Mouse (Mus musculus) heart, embryonic 15.5 days (tissue): ENCODE data around the gene Mxd3. TPM values are rescaled to one million over a fixed set of nuclear protein-coding genes. Genes with fewer than 3 reads are reported as not detected.
A peak's percentile ranks its signal among the peaks of the same experiment; 100 is the strongest.

Experiments
- ATAC-seq: fragments of 200-750 bp; cut with Nextera tagmentation; replicated peaks from 2 replicates; pipeline ENCODE4 v1.8.0; 2017; ENCODE audit warnings: low read depth, moderate TSS enrichment; ENCODE audit not compliant: insufficient number of reproducible peaks, insufficient read depth, low FRiP score
- H3K27ac ChIP-seq: fragments of 300-500 bp; sonication (generic); 2 replicates; pipeline ENCODE4 v1.5.1; 2015; ENCODE audit warnings: mild to moderate bottlenecking, inconsistent platforms
- H3K27me3 ChIP-seq: fragments of 300-500 bp; sonication (generic); 2 replicates; pipeline ENCODE4 v1.6.1; 2015; ENCODE audit warnings: inconsistent platforms
- H3K36me3 ChIP-seq: fragments of 300-500 bp; sonication (generic); 2 replicates; pipeline ENCODE4 v1.6.1; 2015; ENCODE audit warnings: mild to moderate bottlenecking, inconsistent platforms
- H3K4me1 ChIP-seq: fragments of 300-500 bp; sonication (generic); replicated peaks from 2 replicates; pipeline ENCODE4 v1.6.1; 2015; ENCODE audit warnings: inconsistent platforms
- H3K4me2 ChIP-seq: fragments of 300-500 bp; sonication (generic); 2 replicates; pipeline ENCODE4 v1.6.1; 2015; ENCODE audit warnings: inconsistent platforms, mild to moderate bottlenecking, moderate library complexity
- H3K4me3 ChIP-seq: fragments of 300-500 bp; sonication (generic); 2 replicates; pipeline ENCODE4 v1.5.1; 2015; ENCODE audit warnings: mild to moderate bottlenecking, inconsistent platforms
- H3K9ac ChIP-seq: fragments of 300-500 bp; sonication (generic); 2 replicates; pipeline ENCODE4 v1.6.1; 2015; ENCODE audit warnings: mild to moderate bottlenecking, inconsistent platforms
- H3K9me3 ChIP-seq: fragments of 300-500 bp; sonication (generic); replicated peaks from 2 replicates; pipeline ENCODE4 v1.6.1; 2016; ENCODE audit warnings: inconsistent platforms
- WGBS: fragments of 180-500 bp; shearing (Covaris S2); methylation state at CpG from one replicate; pipeline ENCODE4 v1.1.7; 2015; ENCODE audit warnings: mixed read lengths; 5-methylcytosine and 5-hydroxymethylcytosine counted together
- polyA plus RNA-seq: library from polyadenylated mRNA; unstranded; fragments of >200 nt; fragmentation: Nextera tagmentation; extraction: Ambion mirVana; gene quantifications from 2 replicates; pipeline ENCODE4 v1.2.1, GENCODE M21; 2015

Gene Mxd3
- polyA plus RNA-seq: 21.8 and 28.7 TPM in 2 replicates

DNA sequence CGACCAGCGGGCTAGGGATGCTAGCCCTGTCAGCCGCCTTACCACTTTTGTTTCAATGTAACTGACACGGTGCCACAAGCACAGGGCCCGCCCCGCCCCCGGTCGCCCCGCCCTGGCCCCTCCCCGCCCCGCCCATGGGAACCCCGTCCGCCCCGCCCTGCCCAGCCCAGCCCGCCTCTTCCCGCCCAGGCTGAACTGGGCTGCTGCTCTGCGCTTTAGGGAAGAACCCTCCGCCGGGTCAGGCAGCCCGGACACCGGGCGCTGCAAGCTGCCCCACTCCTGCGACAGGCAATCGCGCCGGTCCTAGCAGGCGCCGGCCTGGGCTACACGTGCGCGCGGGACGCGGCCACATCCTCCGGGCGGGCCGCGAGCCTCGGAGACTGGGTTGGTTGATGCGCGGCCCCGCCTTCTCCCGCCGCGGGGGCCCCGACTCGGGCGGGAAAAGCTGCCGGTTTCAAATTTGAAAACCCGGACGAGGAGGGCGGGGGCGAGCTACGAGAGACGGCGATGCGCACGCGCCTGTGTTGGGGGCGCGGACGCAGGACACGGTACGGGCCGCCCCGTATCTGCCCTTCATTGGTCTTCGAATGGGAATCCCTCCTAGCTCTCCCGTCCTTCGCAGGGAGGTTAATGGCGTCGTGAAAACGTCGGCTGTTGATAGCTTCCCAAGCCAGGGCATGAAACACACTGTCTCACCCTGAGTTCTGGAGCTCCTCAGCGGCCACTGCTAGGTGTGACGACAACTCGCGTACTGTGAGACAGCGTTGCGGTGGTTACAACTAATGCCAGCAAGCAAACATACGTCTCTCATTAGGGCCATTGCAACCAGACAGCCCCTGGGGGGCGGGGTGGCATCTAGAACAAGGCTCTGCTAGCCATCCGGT, at the start of gene Mxd3:
Gene Mxd3 (minus strand): TSS at position 141 of the 884 bp plus-strand sequence.
- H3K9ac ChIP-seq: peak within 1 kb of the TSS; percentile 70
- ATAC-seq: peak; percentile 88
- peaks cover 35% of the 10 kb centered on the region for H3K4me1 ChIP-seq
- H3K27me3 ChIP-seq: no peaks in the 10 kb centered on the region
- H3K4me3 ChIP-seq: peak within 1 kb of the TSS; percentile 81
- H3K9me3 ChIP-seq: no peaks in the 10 kb centered on the region
- H3K27ac ChIP-seq: peak within 1 kb of the TSS; percentile 92
- peaks cover 13% of the 10 kb centered on the region for H3K36me3 ChIP-seq
- WGBS: under 1% methylated on average over 82 of the region's 82 CpGs
- peak within 1 kb of the TSS; percentile 97 for H3K4me2 ChIP-seq

DNA sequence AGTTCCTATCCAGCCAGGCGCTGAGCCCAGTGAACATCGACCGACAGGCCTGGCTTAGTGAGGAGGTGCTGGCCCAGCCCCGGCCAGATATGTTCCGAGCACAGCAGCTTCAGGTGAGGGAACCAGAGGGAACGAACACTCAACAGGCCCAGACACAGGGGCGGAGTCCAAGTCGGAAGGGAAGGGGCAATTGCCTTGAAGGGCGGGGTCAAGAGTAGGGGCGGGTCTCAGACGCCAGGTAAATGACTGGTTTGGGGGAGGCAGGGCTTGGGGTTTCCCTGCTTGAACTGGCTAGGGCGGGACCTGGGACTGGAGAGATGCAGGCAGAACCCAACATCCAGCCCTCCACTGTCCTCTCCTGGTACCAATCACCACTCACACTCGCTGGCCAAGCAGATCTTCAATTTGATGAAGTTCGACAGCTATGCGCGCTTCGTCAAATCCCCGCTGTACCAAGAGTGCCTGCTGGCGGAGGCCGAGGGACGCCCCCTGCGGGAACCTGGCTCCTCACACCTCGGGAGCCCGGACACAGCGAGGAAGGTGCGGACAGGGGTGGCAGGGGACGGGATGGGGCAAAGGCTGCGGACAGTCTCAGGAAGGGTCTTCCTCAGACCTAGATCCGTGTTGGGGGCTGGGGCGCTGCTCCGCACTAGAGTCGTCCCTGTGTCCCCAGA, 49.4 kb upstream of the Mxd3 start:
- Histone ChIP-seq H3K27me3 (peaks cover 78% of the 10 kb centered on the region), H3K9ac (no peak overlapping the region)

DNA sequence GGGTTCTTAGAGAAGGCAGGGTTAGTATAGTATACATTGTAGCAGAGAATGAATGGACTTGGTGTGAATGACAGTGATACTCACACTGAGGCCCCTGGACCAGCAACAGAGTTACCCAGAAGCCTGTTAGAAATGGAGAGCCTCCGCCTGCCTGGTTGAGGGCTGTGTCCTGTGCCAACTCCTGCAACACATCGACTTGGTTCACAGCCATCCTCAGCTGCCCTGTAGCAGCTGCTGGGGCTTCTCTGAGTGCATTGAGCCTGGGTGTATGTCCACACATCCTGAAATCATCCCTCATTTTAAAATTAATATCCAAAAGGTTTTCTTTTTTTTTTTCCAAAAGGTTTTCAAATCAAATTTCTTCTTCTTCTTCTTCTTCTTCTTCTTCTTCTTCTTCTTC, 46.3 kb upstream of the Mxd3 start:
- 60% methylated on average over 2 of the region's 2 CpGs for WGBS
- H3K27me3 ChIP-seq: peaks cover 86% of the 10 kb centered on the region

More for the DNA sequence above, 49.4 kb upstream of the Mxd3 start:
- no peak for ATAC-seq
- H3K9me3 ChIP-seq: no peaks in the 10 kb centered on the region
- H3K36me3 ChIP-seq: no peaks in the 10 kb centered on the region
- peaks cover 4% of the 10 kb centered on the region; the same call in 1 of the 2 replicates for H3K4me1 ChIP-seq
- no peak overlapping the region for H3K27ac ChIP-seq
- 0 out of 2 replicates have a peak overlapping the region, but pooled peaks have one; percentile 18 for H3K4me2 ChIP-seq
- no peak overlapping the region; the same call in 1 of the 2 replicates for H3K4me3 ChIP-seq
- WGBS: 11% methylated on average over 32 of the region's 32 CpGs

DNA sequence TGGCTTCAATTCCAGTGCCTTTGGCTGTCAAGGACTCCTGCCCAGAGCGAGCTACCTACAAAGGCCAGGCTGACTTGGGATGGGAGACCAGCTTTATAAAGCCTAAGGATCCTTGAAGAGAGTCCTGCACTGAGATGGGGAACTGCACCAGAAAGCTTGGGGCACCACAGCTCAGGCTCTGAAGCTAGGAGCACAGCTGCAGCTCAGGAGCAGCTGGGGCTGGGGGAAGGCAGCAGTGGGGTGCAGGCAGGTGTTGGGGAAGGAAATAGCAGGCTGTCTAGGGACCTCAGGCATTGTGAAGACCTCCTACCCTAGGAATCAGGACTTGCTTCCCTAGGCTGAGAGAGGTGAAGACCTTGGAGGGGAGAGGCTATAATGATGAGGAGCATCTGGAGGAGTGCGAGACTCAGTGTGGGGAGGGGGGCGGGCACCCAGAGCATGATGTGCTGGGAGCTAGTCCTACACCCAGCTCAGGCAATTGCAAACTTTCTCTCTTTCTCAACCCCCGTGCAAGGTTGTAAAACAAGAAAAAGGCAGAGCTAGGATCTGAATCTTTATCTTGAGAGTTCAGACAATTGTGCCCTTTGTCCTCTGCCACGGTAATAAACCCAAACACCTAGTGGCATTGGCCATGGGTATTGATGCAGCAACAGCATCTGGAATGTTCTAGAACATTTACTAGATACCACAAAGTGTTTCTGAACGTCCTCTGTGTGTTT, 44.7 kb upstream of the Mxd3 start:
- WGBS: 55% methylated on average over 6 of the region's 6 CpGs
- Histone ChIP-seq H3K36me3 (no peaks in the 10 kb centered on the region), H3K27ac (no peak overlapping the region), H3K9ac (no peak overlapping the region), H3K27me3 (peaks cover 80% of the 10 kb centered on the region), H3K4me1 (peaks cover 9% of the 10 kb centered on the region), H3K4me2 (no peak overlapping the region), H3K9me3 (no peaks in the 10 kb centered on the region), H3K4me3 (no peak overlapping the region)
- ATAC-seq: no peak

More for the DNA sequence above, 46.3 kb upstream of the Mxd3 start:
- Histone ChIP-seq H3K4me1 (peaks cover 4% of the 10 kb centered on the region; the same call in 1 of the 2 replicates), H3K4me2 (no peak overlapping the region), H3K9me3 (no peaks in the 10 kb centered on the region), H3K9ac (no peak overlapping the region), H3K27ac (no peak overlapping the region), H3K4me3 (no peak overlapping the region), H3K36me3 (no peaks in the 10 kb centered on the region)
- ATAC-seq: no peak

DNA sequence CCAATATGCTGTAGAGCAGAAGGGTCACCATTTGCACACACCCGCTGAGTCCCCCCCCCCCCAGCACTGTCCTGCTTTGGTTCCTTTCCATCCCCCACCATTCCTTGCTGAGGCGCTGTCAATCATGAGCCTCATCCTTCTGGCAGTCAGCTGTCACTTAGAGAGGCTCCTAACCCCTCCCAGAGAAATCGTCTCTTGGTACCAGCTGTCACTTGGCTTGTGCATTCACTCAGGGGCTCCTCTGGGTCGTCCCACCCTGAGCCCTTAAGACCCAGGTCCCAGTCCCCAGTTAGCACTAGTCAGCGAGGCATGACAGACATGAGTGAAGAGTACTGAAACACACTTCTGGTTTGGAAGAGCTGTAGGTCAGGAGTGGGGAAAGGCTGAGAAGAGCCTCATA, 42.1 kb upstream of the Mxd3 start:
- Histone ChIP-seq H3K36me3 (no peaks in the 10 kb centered on the region), H3K27ac (no peak overlapping the region), H3K4me2 (no peak overlapping the region), H3K4me1 (peaks cover 7% of the 10 kb centered on the region), H3K9ac (no peak overlapping the region), H3K27me3 (peaks cover 62% of the 10 kb centered on the region), H3K4me3 (no peak overlapping the region), H3K9me3 (no peaks in the 10 kb centered on the region)
- no peak for ATAC-seq
- 54% methylated on average over 5 of the region's 5 CpGs for WGBS

DNA sequence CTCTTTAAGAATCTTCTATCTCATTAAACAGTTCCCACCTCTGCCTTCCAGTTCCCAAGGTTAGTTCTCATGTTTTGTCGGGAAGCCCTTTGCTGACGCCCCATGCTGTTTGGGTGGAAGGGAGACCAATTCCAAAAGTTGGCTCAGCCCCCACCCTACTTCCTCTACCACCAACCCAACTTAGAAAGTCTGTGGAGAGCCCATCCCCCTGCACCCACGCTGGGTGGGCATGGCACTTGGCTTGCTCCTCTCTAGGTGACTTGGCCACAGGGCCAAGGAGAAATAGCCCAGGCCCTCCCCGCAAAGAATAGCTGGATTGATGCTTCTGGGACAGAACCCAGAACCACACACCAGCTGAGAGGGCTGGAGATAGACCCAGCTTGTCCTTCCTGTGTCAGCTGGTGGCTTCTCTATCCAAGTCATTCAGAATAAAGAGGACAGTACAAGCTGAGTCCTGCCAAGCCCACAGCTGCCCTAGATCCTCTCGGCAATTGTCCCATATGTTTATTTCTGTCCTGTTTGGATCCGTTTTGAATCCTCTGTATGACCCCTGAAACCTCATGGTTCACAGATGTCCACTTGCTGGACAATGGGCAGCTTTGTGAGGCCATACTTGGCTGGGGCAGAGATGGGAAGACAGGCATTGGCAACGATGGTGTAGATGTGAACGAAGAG, 41.5 kb upstream of the Mxd3 start:
- H3K27ac ChIP-seq: no peak overlapping the region
- no peaks in the 10 kb centered on the region for H3K9me3 ChIP-seq
- H3K4me2 ChIP-seq: no peak overlapping the region
- peaks cover 62% of the 10 kb centered on the region for H3K27me3 ChIP-seq
- H3K4me3 ChIP-seq: no peak overlapping the region
- no peak overlapping the region for H3K9ac ChIP-seq
- no peak for ATAC-seq
- no peaks in the 10 kb centered on the region for H3K36me3 ChIP-seq
- H3K4me1 ChIP-seq: peaks cover 7% of the 10 kb centered on the region
- 66% methylated on average over 8 of the region's 8 CpGs for WGBS

DNA sequence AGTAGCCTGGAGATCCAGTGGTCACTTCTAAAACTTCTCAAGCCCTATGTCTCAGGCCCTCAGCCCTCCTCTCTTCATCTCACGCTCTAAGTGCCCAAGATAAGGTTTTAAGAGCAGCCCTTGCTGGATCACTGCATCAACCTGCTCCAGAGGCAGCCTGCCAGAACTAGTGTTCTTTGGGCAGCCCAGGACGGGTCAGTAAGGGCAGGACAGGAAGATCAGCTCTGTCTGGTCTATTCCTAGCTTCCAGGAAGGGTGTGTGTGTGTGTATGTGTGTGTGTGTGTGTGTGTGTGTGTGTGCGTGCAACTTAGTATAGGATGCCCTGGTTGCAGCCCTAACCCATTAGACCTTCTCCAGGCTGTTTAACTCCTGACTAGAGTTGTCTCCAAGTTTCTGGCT, 40.6 kb upstream of the Mxd3 start:
- Histone ChIP-seq H3K9me3 (no peaks in the 10 kb centered on the region), H3K27me3 (peaks cover 55% of the 10 kb centered on the region), H3K4me2 (peak overlapping the region; percentile 37), H3K9ac (no peak overlapping the region; the same call in 1 of the 2 replicates), H3K4me1 (peaks cover 7% of the 10 kb centered on the region), H3K4me3 (peak overlapping the region; percentile 31; the same call in 1 of the 2 replicates), H3K36me3 (no peaks in the 10 kb centered on the region), H3K27ac (no peak overlapping the region)
- ATAC-seq: no peak; the same call in 1 of the 2 replicates
- 25% methylated on average over 3 of the region's 3 CpGs for WGBS

DNA sequence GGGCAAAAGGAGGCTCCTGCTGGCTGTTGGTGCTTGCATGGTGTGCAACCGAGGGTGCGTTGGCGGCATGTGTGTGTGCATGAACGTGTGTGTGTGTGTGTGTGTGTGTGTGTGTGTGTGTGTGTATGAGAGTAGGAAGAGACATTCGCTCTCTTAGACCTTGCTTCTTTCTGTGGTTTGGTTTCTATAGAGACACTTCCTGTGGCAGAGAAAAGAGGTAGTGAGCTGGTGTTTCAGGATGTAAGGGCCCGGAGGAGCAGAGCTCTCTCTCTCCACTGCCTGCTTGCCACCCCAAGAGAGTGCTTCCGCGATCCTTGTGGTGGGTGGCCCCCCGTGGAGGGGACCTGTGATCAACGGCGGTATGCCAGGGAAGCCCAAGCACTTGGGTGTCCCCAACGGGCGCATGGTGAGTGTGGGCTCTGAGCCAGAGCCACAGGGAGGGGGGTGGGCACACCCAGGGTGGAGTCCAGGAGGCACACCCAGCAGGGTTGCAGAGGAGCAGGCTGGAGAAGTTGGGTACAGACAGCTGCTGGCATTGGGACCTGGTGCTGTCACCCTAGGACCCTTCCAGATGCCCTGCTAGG, 40.0 kb upstream of the Mxd3 start, which contains the start of gene Rgs14:
Gene Rgs14 (plus strand): TSS at position 202 of the 584 bp plus-strand sequence.
- H3K4me3 ChIP-seq: peak within 1 kb of the TSS; percentile 31
- H3K9ac ChIP-seq: peak within 1 kb of the TSS; percentile 38; the same call in 1 of the 2 replicates
- 43% methylated on average over 13 of the region's 13 CpGs for WGBS
- H3K9me3 ChIP-seq: no peaks in the 10 kb centered on the region
- ATAC-seq: peak; percentile 44; the same call in 1 of the 2 replicates
- H3K4me1 ChIP-seq: peaks cover 7% of the 10 kb centered on the region
- no peak within 1 kb of the TSS for H3K27ac ChIP-seq
- peaks cover 50% of the 10 kb centered on the region for H3K27me3 ChIP-seq
- H3K36me3 ChIP-seq: no peaks in the 10 kb centered on the region
- peak within 1 kb of the TSS; percentile 37 for H3K4me2 ChIP-seq

DNA sequence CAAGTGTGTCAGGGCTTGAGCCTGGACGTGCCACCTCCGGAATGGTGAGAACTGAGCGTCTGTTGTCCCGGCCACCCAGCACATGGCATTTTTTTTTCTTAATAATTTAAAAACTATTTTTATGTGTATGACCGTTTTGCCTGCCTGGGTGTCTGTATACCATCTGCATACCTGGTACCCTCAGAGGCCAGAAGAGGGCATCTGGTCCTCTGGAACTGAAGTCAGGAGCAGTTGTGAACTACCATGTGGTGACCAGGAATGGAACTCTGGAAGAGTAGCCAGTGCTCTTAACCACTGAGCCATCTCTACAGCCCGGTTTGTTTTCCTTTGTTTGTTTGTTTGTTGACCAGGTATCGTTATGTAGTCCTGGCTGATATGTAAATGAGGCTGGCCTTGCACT, 38.8 kb upstream of the Mxd3 start:
- H3K4me1 ChIP-seq: peaks cover 7% of the 10 kb centered on the region
- H3K4me3 ChIP-seq: no peak overlapping the region
- ATAC-seq: no peak
- no peak overlapping the region for H3K27ac ChIP-seq
- H3K9me3 ChIP-seq: no peaks in the 10 kb centered on the region
- peaks cover 37% of the 10 kb centered on the region for H3K27me3 ChIP-seq
- H3K36me3 ChIP-seq: no peaks in the 10 kb centered on the region
- no peak overlapping the region for H3K4me2 ChIP-seq
- H3K9ac ChIP-seq: no peak overlapping the region
- 70% methylated on average over 7 of the region's 7 CpGs for WGBS

DNA sequence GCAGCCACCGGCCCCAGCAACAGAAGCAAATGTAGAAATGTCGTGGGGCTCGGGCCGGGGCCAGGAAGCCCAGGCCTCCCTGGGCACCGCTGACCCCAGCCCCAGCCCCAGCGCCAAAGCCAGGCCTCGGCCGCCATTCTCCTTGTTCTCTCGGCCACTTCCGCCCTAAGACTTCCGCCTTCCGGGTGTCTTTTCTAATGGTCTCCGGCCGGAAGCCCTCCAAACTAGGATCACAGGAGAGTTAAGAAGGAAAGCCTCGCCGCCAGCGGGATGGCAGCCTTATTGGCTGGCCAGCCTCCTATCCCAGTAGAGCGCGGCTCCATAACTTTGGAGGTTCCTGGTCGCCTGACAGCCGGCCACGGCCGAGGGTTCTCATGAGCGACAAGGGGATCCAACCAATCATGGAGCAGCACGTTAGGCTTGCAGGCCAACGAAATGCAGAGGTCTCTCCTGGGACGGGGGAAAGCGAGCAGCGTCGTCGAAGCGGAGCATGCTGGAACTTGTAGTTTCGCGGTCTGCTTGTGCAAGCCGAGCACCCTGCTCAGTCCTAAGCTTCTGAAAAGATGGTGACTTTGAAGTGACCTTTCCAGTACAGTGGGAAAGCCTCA, 32.9 kb upstream of the Mxd3 start, which contains the start of gene Lman2:
Gene Lman2 (minus strand): TSS at position 331 of the 608 bp plus-strand sequence.
- H3K4me2 ChIP-seq: peak within 1 kb of the TSS; percentile 75
- H3K4me1 ChIP-seq: peaks cover 21% of the 10 kb centered on the region
- peaks cover 19% of the 10 kb centered on the region for H3K36me3 ChIP-seq
- H3K27me3 ChIP-seq: peaks cover 4% of the 10 kb centered on the region; the same call in 1 of the 2 replicates
- H3K9me3 ChIP-seq: no peaks in the 10 kb centered on the region
- H3K4me3 ChIP-seq: peak within 1 kb of the TSS; percentile 90
- peak; percentile 98 for ATAC-seq
- peak within 1 kb of the TSS; percentile 93 for H3K9ac ChIP-seq
- peak within 1 kb of the TSS; percentile 95 for H3K27ac ChIP-seq
- under 1% methylated on average over 35 of the region's 35 CpGs for WGBS
